Mouse (Mus musculus): ENCODE measurements around the gene Mypn. TPM values are rescaled to one million over a fixed set of nuclear protein-coding genes. Genes with fewer than 3 reads are reported as not detected.

Mypn gene
- polyA plus RNA-seq, 1 experiment, result 7.9 TPM

DNA sequence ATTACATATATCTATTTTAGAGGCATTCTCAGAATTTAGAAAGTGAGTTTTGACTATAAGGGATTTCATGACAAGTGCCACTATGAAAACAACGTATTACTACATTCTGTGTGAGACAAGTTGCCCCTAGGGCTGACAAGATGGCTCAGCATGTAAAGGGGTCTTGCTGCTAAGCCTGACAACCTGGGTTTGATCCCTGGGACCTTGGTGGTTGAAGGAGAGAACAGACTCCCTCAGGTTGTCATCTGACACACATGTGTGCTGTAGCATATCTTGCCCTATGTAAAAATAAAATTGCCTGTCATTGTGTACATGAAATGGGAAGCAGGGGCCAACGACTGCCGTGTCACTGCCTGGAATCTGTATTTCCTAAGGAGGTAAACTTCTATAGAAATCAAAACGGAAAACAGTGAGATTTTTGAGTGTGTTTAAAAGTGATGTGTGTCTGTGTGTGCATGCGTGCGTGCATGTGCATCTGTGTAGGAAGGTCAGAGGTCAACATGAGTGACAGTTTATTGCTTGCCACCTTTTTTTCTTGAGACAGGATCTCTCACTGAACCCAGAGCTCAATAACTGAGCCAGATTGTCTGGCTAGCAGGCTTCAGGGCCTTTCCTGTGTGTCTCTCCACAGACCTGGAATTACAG is 89.9 kb downstream of the Mypn start:
- H3ac ChIP-seq (ENCODE audit: control insufficient read depth, insufficient read length), result no peak overlapping the region
- H3K4me2 ChIP-seq (ENCODE audit: low read depth), result no peak overlapping the region
- H3K4me3 ChIP-seq, result no peak overlapping the region
- TF ChIP-seq CEBPB (IDR thresholded peaks at IDR 0.05; ENCODE audit: insufficient read depth, poor library complexity, severe bottlenecking), result no peak
- no peak for TF ChIP-seq TCF12 (IDR thresholded peaks at IDR 0.05; ENCODE audit: insufficient read depth, poor library complexity, severe bottlenecking)
- no peak for TF ChIP-seq MYOD1 (IDR thresholded peaks at IDR 0.05; ENCODE audit: control insufficient read depth in 1 of 3, insufficient read length in 2 of 3, low read depth in 2 of 3)
- no peak for TF ChIP-seq SRF (IDR thresholded peaks at IDR 0.05; ENCODE audit: control insufficient read depth, insufficient read length, low read depth)
- no peak for TF ChIP-seq MYOG (IDR thresholded peaks at IDR 0.05; ENCODE audit: control insufficient read depth in 1 of 3, insufficient read depth in 1 of 3, insufficient read length in 2 of 3, low read depth in 2 of 3)
- TF ChIP-seq E2F4 (IDR thresholded peaks at IDR 0.05; ENCODE audit: insufficient read depth), result no peak
- no peak for TF ChIP-seq POLR2AphosphoS2 (IDR thresholded peaks at IDR 0.05; ENCODE audit: insufficient read length, low read depth)
- no peaks in the 10 kb centered on the region for H3K36me3 ChIP-seq (ENCODE audit: control insufficient read depth, insufficient read depth)
- no peaks in the 10 kb centered on the region for H3K27me3 ChIP-seq (ENCODE audit: control insufficient read depth, insufficient read depth, insufficient read length)
- H3K79me2 ChIP-seq (ENCODE audit: control insufficient read depth, insufficient read depth), result no peaks in the 10 kb centered on the region

- H3K27me3 ChIP-seq (ENCODE audit: control insufficient read depth, insufficient read depth, insufficient read length), result no peaks in the 10 kb centered on the region
- H3ac ChIP-seq (ENCODE audit: control insufficient read depth, insufficient read length), result no peak overlapping the region
- no peak overlapping the region for H3K4me3 ChIP-seq
- H3K4me2 ChIP-seq (ENCODE audit: low read depth), result peak overlapping the region; percentile 8
- no peak for TF ChIP-seq MYOG (IDR thresholded peaks at IDR 0.05; ENCODE audit: control insufficient read depth in 1 of 3, insufficient read depth in 1 of 3, insufficient read length in 2 of 3, low read depth in 2 of 3)
- TF ChIP-seq POLR2A (IDR thresholded peaks at IDR 0.05; ENCODE audit: insufficient read length, low read depth), result no peak
- no peak for TF ChIP-seq TCF3 (IDR thresholded peaks at IDR 0.05; ENCODE audit: insufficient read length, low read depth)
- TF ChIP-seq MAX (IDR thresholded peaks at IDR 0.05; ENCODE audit: low read depth), result no peak
- TF ChIP-seq USF1 (IDR thresholded peaks at IDR 0.05; ENCODE audit: low read depth), result no peak
- no peak for TF ChIP-seq TCF12 (IDR thresholded peaks at IDR 0.05; ENCODE audit: insufficient read depth, poor library complexity, severe bottlenecking)
- no peak for TF ChIP-seq SRF (IDR thresholded peaks at IDR 0.05; ENCODE audit: control insufficient read depth, insufficient read length, low read depth)
- no peak for TF ChIP-seq MYOD1 (IDR thresholded peaks at IDR 0.05; ENCODE audit: control insufficient read depth in 1 of 3, insufficient read length in 2 of 3, low read depth in 2 of 3)
- TF ChIP-seq CEBPB (IDR thresholded peaks at IDR 0.05; ENCODE audit: insufficient read depth, poor library complexity, severe bottlenecking), result no peak
- TF ChIP-seq POLR2AphosphoS2 (IDR thresholded peaks at IDR 0.05; ENCODE audit: insufficient read length, low read depth), result no peak
- TF ChIP-seq REST (IDR thresholded peaks at IDR 0.05; ENCODE audit: insufficient read depth, insufficient read length), result no peak
- no peak for TF ChIP-seq E2F4 (IDR thresholded peaks at IDR 0.05; ENCODE audit: insufficient read depth)
- no peaks in the 10 kb centered on the region for H3K36me3 ChIP-seq (ENCODE audit: control insufficient read depth, insufficient read depth)
- H3K79me2 ChIP-seq (ENCODE audit: control insufficient read depth, insufficient read depth), result no peaks in the 10 kb centered on the region
Observed at GRCm38 (mm10) chr10:63113027-63113604, 90.6 kb downstream of the Mypn start.

DNA sequence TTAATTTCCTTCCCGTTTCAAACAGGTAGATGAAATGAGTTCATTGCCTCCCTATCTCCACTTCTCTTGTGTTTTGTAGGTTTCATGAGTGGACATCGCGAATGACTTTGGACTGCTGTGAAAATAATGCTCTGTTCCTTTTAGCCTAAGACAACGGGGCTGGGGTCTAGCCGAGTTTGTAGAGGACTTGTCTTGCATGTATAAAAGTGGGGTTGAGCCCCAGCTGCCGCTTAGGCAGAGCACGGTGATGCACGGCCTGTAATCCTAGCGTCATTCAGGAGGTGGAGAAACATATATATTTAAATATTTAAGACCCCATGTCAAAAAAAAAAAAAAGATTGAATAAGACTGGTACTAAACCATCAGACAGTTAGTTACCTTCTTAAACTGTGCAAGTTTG is 103.1 kb downstream of the Mypn start:
- H3K79me2 ChIP-seq (ENCODE audit: control insufficient read depth, insufficient read depth), result no peaks in the 10 kb centered on the region
- H3K4me3 ChIP-seq, result no peak overlapping the region
- TF ChIP-seq POLR2AphosphoS2 (IDR thresholded peaks at IDR 0.05; ENCODE audit: insufficient read length, low read depth) (no peak), MAX (IDR thresholded peaks at IDR 0.05; ENCODE audit: low read depth) (no peak), TCF12 (IDR thresholded peaks at IDR 0.05; ENCODE audit: insufficient read depth, poor library complexity, severe bottlenecking) (no peak), REST (IDR thresholded peaks at IDR 0.05; ENCODE audit: insufficient read depth, insufficient read length) (no peak), CEBPB (IDR thresholded peaks at IDR 0.05; ENCODE audit: insufficient read depth, poor library complexity, severe bottlenecking) (no peak), MYOG (IDR thresholded peaks at IDR 0.05; ENCODE audit: control insufficient read depth in 1 of 3, insufficient read depth in 1 of 3, insufficient read length in 2 of 3, low read depth in 2 of 3) (no peak), USF1 (IDR thresholded peaks at IDR 0.05; ENCODE audit: low read depth) (no peak), TCF3 (IDR thresholded peaks at IDR 0.05; ENCODE audit: insufficient read length, low read depth) (no peak), SRF (IDR thresholded peaks at IDR 0.05; ENCODE audit: control insufficient read depth, insufficient read length, low read depth) (no peak), E2F4 (IDR thresholded peaks at IDR 0.05; ENCODE audit: insufficient read depth) (no peak), MYOD1 (IDR thresholded peaks at IDR 0.05; ENCODE audit: control insufficient read depth in 1 of 3, insufficient read length in 2 of 3, low read depth in 2 of 3) (no peak), POLR2A (IDR thresholded peaks at IDR 0.05; ENCODE audit: insufficient read length, low read depth) (no peak)
- no peaks in the 10 kb centered on the region for H3K36me3 ChIP-seq (ENCODE audit: control insufficient read depth, insufficient read depth)
- no peak overlapping the region for H3K4me2 ChIP-seq (ENCODE audit: low read depth)
- peaks cover 18% of the 10 kb centered on the region for H3K27me3 ChIP-seq (ENCODE audit: control insufficient read depth, insufficient read depth, insufficient read length)
- H3ac ChIP-seq (ENCODE audit: control insufficient read depth, insufficient read length), result no peak overlapping the region

GRCm38 (mm10) chr10:63099941-63100562 is 103.7 kb downstream of the Mypn start:
- H3K27me3 ChIP-seq (ENCODE audit: control insufficient read depth, insufficient read depth, insufficient read length), result peaks cover 18% of the 10 kb centered on the region
- TF ChIP-seq POLR2A (IDR thresholded peaks at IDR 0.05; ENCODE audit: insufficient read length, low read depth) (no peak), CEBPB (IDR thresholded peaks at IDR 0.05; ENCODE audit: insufficient read depth, poor library complexity, severe bottlenecking) (no peak), MYOG (IDR thresholded peaks at IDR 0.05; ENCODE audit: control insufficient read depth in 1 of 3, insufficient read depth in 1 of 3, insufficient read length in 2 of 3, low read depth in 2 of 3) (no peak), TCF12 (IDR thresholded peaks at IDR 0.05; ENCODE audit: insufficient read depth, poor library complexity, severe bottlenecking) (no peak), USF1 (IDR thresholded peaks at IDR 0.05; ENCODE audit: low read depth) (no peak), SRF (IDR thresholded peaks at IDR 0.05; ENCODE audit: control insufficient read depth, insufficient read length, low read depth) (no peak), POLR2AphosphoS2 (IDR thresholded peaks at IDR 0.05; ENCODE audit: insufficient read length, low read depth) (no peak)
- H3K36me3 ChIP-seq (ENCODE audit: control insufficient read depth, insufficient read depth), result no peaks in the 10 kb centered on the region
- no peak overlapping the region for H3K4me3 ChIP-seq
- H3ac ChIP-seq (ENCODE audit: control insufficient read depth, insufficient read length), result no peak overlapping the region
- H3K4me2 ChIP-seq (ENCODE audit: low read depth), result no peak overlapping the region
- H3K79me2 ChIP-seq (ENCODE audit: control insufficient read depth, insufficient read depth), result no peaks in the 10 kb centered on the region

Measured in myocyte (in vitro differentiated cells).